Mouse (Mus musculus): ENCODE results near the gene Sufu. TPM values are rescaled to one million over a fixed set of nuclear protein-coding genes. Genes with fewer than 3 reads are reported as not detected.

The Sufu gene
- total and polyA plus RNA-seq, 3 experiments = 5.1 to 31.8 (median 25.7) TPM

GRCm38 (mm10) chr19:46480624-46481345 is 84.1 kb downstream of the Sufu start:
- H3K4me3 ChIP-seq (ENCODE audit: low read depth, low read length) = no peak overlapping the region
- TF ChIP-seq GATA1 (IDR thresholded peaks at IDR 0.05; ENCODE audit: borderline replicate concordance, low read length) (no peak), TAL1 (conservative IDR thresholded peaks at IDR 0.05; ENCODE audit: low read depth, low read length) (no peak), GATA2 (IDR thresholded peaks at IDR 0.05; ENCODE audit: borderline replicate concordance, low read depth, low read length) (no peak), CTCF (IDR thresholded peaks at IDR 0.05; ENCODE audit: low read depth, low read length) (no peak), POLR2AphosphoS5 (IDR thresholded peaks at IDR 0.05; ENCODE audit: insufficient replicate concordance, low read depth, low read length) (no peak)
- no peak for DNase-seq (ENCODE audit: low spot score)
- peaks cover 82% of the 10 kb centered on the region for H3K36me3 ChIP-seq (replicated peaks)
- H3K27me3 ChIP-seq (ENCODE audit: insufficient read depth, low read length) = no peaks in the 10 kb centered on the region
- ATAC-seq (ENCODE audit: extremely low read depth, insufficient number of reproducible peaks, low FRiP score, poor library complexity, severe bottlenecking) = no peak
- no peaks in the 10 kb centered on the region for H3K9me3 ChIP-seq (replicated peaks)
- peaks cover 24% of the 10 kb centered on the region for H3K4me1 ChIP-seq (ENCODE audit: insufficient read depth, low read depth, low read length)

GRCm38 (mm10) chr19:46481352-46481751 is 84.7 kb downstream of the Sufu start:
- Histone ChIP-seq H3K4me3 (ENCODE audit: low read depth, low read length) (no peak overlapping the region), H3K4me1 (ENCODE audit: insufficient read depth, low read depth, low read length) (peaks cover 29% of the 10 kb centered on the region), H3K36me3 (replicated peaks) (peaks cover 85% of the 10 kb centered on the region), H3K9me3 (replicated peaks) (no peaks in the 10 kb centered on the region), H3K27me3 (ENCODE audit: insufficient read depth, low read length) (no peaks in the 10 kb centered on the region)
- TF ChIP-seq TAL1 (conservative IDR thresholded peaks at IDR 0.05; ENCODE audit: low read depth, low read length) (no peak), CTCF (IDR thresholded peaks at IDR 0.05; ENCODE audit: low read depth, low read length) (no peak), POLR2AphosphoS5 (IDR thresholded peaks at IDR 0.05; ENCODE audit: insufficient replicate concordance, low read depth, low read length) (no peak), GATA2 (IDR thresholded peaks at IDR 0.05; ENCODE audit: borderline replicate concordance, low read depth, low read length) (no peak), GATA1 (IDR thresholded peaks at IDR 0.05; ENCODE audit: borderline replicate concordance, low read length) (no peak)
- DNase-seq (ENCODE audit: low spot score) (no peak), ATAC-seq (ENCODE audit: extremely low read depth, insufficient number of reproducible peaks, low FRiP score, poor library complexity, severe bottlenecking) (no peak)

- DNase-seq (ENCODE audit: low spot score) = no peak
- no peak for ATAC-seq (ENCODE audit: extremely low read depth, insufficient number of reproducible peaks, low FRiP score, poor library complexity, severe bottlenecking)
- Histone ChIP-seq H3K27me3 (ENCODE audit: insufficient read depth, low read length) (no peaks in the 10 kb centered on the region), H3K4me1 (ENCODE audit: insufficient read depth, low read depth, low read length) (peaks cover 31% of the 10 kb centered on the region), H3K36me3 (replicated peaks) (peaks cover 87% of the 10 kb centered on the region), H3K4me3 (ENCODE audit: low read depth, low read length) (no peak overlapping the region), H3K9me3 (replicated peaks) (no peaks in the 10 kb centered on the region)
- TF ChIP-seq POLR2AphosphoS5 (IDR thresholded peaks at IDR 0.05; ENCODE audit: insufficient replicate concordance, low read depth, low read length) (no peak), TAL1 (conservative IDR thresholded peaks at IDR 0.05; ENCODE audit: low read depth, low read length) (no peak), GATA1 (IDR thresholded peaks at IDR 0.05; ENCODE audit: borderline replicate concordance, low read length) (no peak)
Measured at GRCm38 (mm10) chr19:46481756-46482155, 85.1 kb downstream of the Sufu start.

GRCm38 (mm10) chr19:46482896-46483516 is 86.3 kb downstream of the Sufu start:
- no peaks in the 10 kb centered on the region for H3K27me3 ChIP-seq (ENCODE audit: insufficient read depth, low read length)
- ATAC-seq (ENCODE audit: extremely low read depth, insufficient number of reproducible peaks, low FRiP score, poor library complexity, severe bottlenecking) = no peak
- no peaks in the 10 kb centered on the region for H3K9me3 ChIP-seq (replicated peaks)
- H3K4me3 ChIP-seq (ENCODE audit: low read depth, low read length) = no peak overlapping the region
- DNase-seq (ENCODE audit: low spot score) = no peak
- peaks cover 87% of the 10 kb centered on the region for H3K36me3 ChIP-seq (replicated peaks)
- TF ChIP-seq GATA1 (IDR thresholded peaks at IDR 0.05; ENCODE audit: borderline replicate concordance, low read length) (no peak), CTCF (IDR thresholded peaks at IDR 0.05; ENCODE audit: low read depth, low read length) (0 out of 2 replicates have a peak, but pooled peaks have one; percentile 9)
- H3K4me1 ChIP-seq (ENCODE audit: insufficient read depth, low read depth, low read length) = peaks cover 31% of the 10 kb centered on the region

- no peaks in the 10 kb centered on the region for H3K27me3 ChIP-seq (ENCODE audit: insufficient read depth, low read length)
- H3K9me3 ChIP-seq (replicated peaks) = no peaks in the 10 kb centered on the region
- H3K36me3 ChIP-seq (replicated peaks) = peaks cover 80% of the 10 kb centered on the region
- H3K4me1 ChIP-seq (ENCODE audit: insufficient read depth, low read depth, low read length) = peaks cover 24% of the 10 kb centered on the region
- no peak for DNase-seq (ENCODE audit: low spot score)
- TF ChIP-seq POLR2AphosphoS5 (IDR thresholded peaks at IDR 0.05; ENCODE audit: insufficient replicate concordance, low read depth, low read length) = no peak
- TF ChIP-seq TAL1 (conservative IDR thresholded peaks at IDR 0.05; ENCODE audit: low read depth, low read length) = no peak
- H3K4me3 ChIP-seq (ENCODE audit: low read depth, low read length) = no peak overlapping the region
- ATAC-seq (ENCODE audit: extremely low read depth, insufficient number of reproducible peaks, low FRiP score, poor library complexity, severe bottlenecking) = no peak
Measured at GRCm38 (mm10) chr19:46483701-46484328, 87.1 kb downstream of the Sufu start.

GRCm38 (mm10) chr19:46484518-46484917 is 87.8 kb downstream of the Sufu start:
- TF ChIP-seq TAL1 (conservative IDR thresholded peaks at IDR 0.05; ENCODE audit: low read depth, low read length) (no peak), GATA1 (IDR thresholded peaks at IDR 0.05; ENCODE audit: borderline replicate concordance, low read length) (no peak), CTCF (IDR thresholded peaks at IDR 0.05; ENCODE audit: low read depth, low read length) (no peak), GATA2 (IDR thresholded peaks at IDR 0.05; ENCODE audit: borderline replicate concordance, low read depth, low read length) (no peak), POLR2AphosphoS5 (IDR thresholded peaks at IDR 0.05; ENCODE audit: insufficient replicate concordance, low read depth, low read length) (no peak)
- Histone ChIP-seq H3K4me3 (ENCODE audit: low read depth, low read length) (no peak overlapping the region), H3K36me3 (replicated peaks) (peaks cover 76% of the 10 kb centered on the region), H3K9me3 (replicated peaks) (no peaks in the 10 kb centered on the region), H3K27me3 (ENCODE audit: insufficient read depth, low read length) (no peaks in the 10 kb centered on the region), H3K4me1 (ENCODE audit: insufficient read depth, low read depth, low read length) (peaks cover 23% of the 10 kb centered on the region)
- no peak for DNase-seq (ENCODE audit: low spot score)
- ATAC-seq (ENCODE audit: extremely low read depth, insufficient number of reproducible peaks, low FRiP score, poor library complexity, severe bottlenecking) = no peak
